Mouse (Mus musculus): Measurements from ENCODE around the gene Procr. TPM values are rescaled to one million over a fixed set of nuclear protein-coding genes. Genes with fewer than 3 reads are reported as not detected.

Procr gene
- total and polyA plus RNA-seq, 2 experiments: 0.46 to 0.73 TPM

GRCm38 (mm10) chr2:155779066-155779465 is 28.1 kb downstream of the Procr start:
- Histone ChIP-seq H3K4me3 (ENCODE audit: insufficient read depth, low read depth, low read length) (no peak overlapping the region), H3K4me1 (ENCODE audit: control insufficient read depth, insufficient read depth, low read length) (no peaks in the 10 kb centered on the region), H3K9ac (ENCODE audit: low read depth, low read length) (no peak overlapping the region), H3K36me3 (ENCODE audit: control insufficient read depth, insufficient read depth, low read length) (no peaks in the 10 kb centered on the region), H3K27ac (replicated peaks; ENCODE audit: insufficient read depth, low read depth, low read length) (no peak overlapping the region), H3K27me3 (ENCODE audit: control insufficient read depth, insufficient read depth, low read length) (peaks cover 3% of the 10 kb centered on the region; the same call in 1 of the 2 replicates), H3K79me2 (ENCODE audit: control insufficient read depth, insufficient read depth, low read length) (no peaks in the 10 kb centered on the region)
- WGBS: 18% methylated on average over 6 of the region's 7 CpGs
- DNase-seq (ENCODE audit: extremely low read depth, low read depth, low spot score): no peak
- TF ChIP-seq POLR2A (IDR thresholded peaks at IDR 0.05; ENCODE audit: extremely low read depth, insufficient read depth, low read length): no peak
- TF ChIP-seq CTCF (IDR thresholded peaks at IDR 0.05; ENCODE audit: low read depth, low read length): no peak

- Histone ChIP-seq H3K79me2 (ENCODE audit: control insufficient read depth, insufficient read depth, low read length) (no peaks in the 10 kb centered on the region), H3K4me1 (ENCODE audit: control insufficient read depth, insufficient read depth, low read length) (no peaks in the 10 kb centered on the region), H3K36me3 (ENCODE audit: control insufficient read depth, insufficient read depth, low read length) (no peaks in the 10 kb centered on the region), H3K9ac (ENCODE audit: low read depth, low read length) (no peak overlapping the region), H3K27ac (replicated peaks; ENCODE audit: insufficient read depth, low read depth, low read length) (no peak overlapping the region), H3K4me3 (ENCODE audit: insufficient read depth, low read depth, low read length) (no peak overlapping the region), H3K27me3 (ENCODE audit: control insufficient read depth, insufficient read depth, low read length) (no peaks in the 10 kb centered on the region)
- WGBS: 78% methylated on average over 3 of the region's 3 CpGs
- DNase-seq (ENCODE audit: extremely low read depth, low read depth, low spot score): no peak
- TF ChIP-seq CTCF (IDR thresholded peaks at IDR 0.05; ENCODE audit: low read depth, low read length) (no peak), POLR2A (IDR thresholded peaks at IDR 0.05; ENCODE audit: extremely low read depth, insufficient read depth, low read length) (no peak)
Measured at GRCm38 (mm10) chr2:155779506-155779905, 28.6 kb downstream of the Procr start.

GRCm38 (mm10) chr2:155784534-155784933 is 33.6 kb downstream of the Procr start:
- 75% methylated on average over 6 of the region's 6 CpGs for WGBS
- H3K4me3 ChIP-seq (ENCODE audit: insufficient read depth, low read depth, low read length): no peak overlapping the region
- H3K36me3 ChIP-seq (ENCODE audit: control insufficient read depth, insufficient read depth, low read length): no peaks in the 10 kb centered on the region
- H3K27me3 ChIP-seq (ENCODE audit: control insufficient read depth, insufficient read depth, low read length): 0 out of 2 replicates have a peak, but pooled peaks cover 2% of the 10 kb centered on the region
- no peak for TF ChIP-seq CTCF (IDR thresholded peaks at IDR 0.05; ENCODE audit: low read depth, low read length)
- TF ChIP-seq POLR2A (IDR thresholded peaks at IDR 0.05; ENCODE audit: extremely low read depth, insufficient read depth, low read length): no peak
- H3K79me2 ChIP-seq (ENCODE audit: control insufficient read depth, insufficient read depth, low read length): no peaks in the 10 kb centered on the region
- H3K4me1 ChIP-seq (ENCODE audit: control insufficient read depth, insufficient read depth, low read length): no peaks in the 10 kb centered on the region
- no peak for DNase-seq (ENCODE audit: extremely low read depth, low read depth, low spot score)
- no peak overlapping the region for H3K27ac ChIP-seq (replicated peaks; ENCODE audit: insufficient read depth, low read depth, low read length)
- no peak overlapping the region for H3K9ac ChIP-seq (ENCODE audit: low read depth, low read length)

DNA sequence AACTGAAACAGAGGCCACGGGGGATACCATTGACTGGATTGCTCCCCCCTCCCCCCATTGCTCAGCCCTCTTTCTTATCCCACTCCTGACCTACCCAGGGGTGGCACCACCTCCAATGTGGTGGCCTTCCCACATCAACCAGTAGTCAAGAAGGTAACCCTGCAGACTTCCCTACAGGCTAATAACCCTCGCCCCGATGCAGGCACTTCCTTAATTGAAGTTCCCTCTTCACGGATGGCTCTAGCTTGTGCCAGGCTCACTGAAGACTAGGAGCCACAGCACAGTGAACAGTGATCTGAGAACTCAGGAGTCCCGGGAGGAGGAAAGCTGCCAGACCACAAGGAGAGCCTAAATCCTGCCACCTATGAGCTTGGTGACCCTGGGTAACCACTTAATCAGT is 36.0 kb downstream of the Procr start:
- 65% methylated on average over 5 of the region's 5 CpGs for WGBS
- no peaks in the 10 kb centered on the region for H3K36me3 ChIP-seq (ENCODE audit: control insufficient read depth, insufficient read depth, low read length)
- H3K27ac ChIP-seq (replicated peaks; ENCODE audit: insufficient read depth, low read depth, low read length): no peak overlapping the region
- TF ChIP-seq POLR2A (IDR thresholded peaks at IDR 0.05; ENCODE audit: extremely low read depth, insufficient read depth, low read length): no peak
- no peak for TF ChIP-seq CTCF (IDR thresholded peaks at IDR 0.05; ENCODE audit: low read depth, low read length)
- no peaks in the 10 kb centered on the region for H3K4me1 ChIP-seq (ENCODE audit: control insufficient read depth, insufficient read depth, low read length)
- H3K4me3 ChIP-seq (ENCODE audit: insufficient read depth, low read depth, low read length): no peak overlapping the region
- no peaks in the 10 kb centered on the region for H3K79me2 ChIP-seq (ENCODE audit: control insufficient read depth, insufficient read depth, low read length)
- no peak for DNase-seq (ENCODE audit: extremely low read depth, low read depth, low spot score)
- H3K27me3 ChIP-seq (ENCODE audit: control insufficient read depth, insufficient read depth, low read length): 0 out of 2 replicates have a peak, but pooled peaks cover 2% of the 10 kb centered on the region
- no peak overlapping the region for H3K9ac ChIP-seq (ENCODE audit: low read depth, low read length)

DNA sequence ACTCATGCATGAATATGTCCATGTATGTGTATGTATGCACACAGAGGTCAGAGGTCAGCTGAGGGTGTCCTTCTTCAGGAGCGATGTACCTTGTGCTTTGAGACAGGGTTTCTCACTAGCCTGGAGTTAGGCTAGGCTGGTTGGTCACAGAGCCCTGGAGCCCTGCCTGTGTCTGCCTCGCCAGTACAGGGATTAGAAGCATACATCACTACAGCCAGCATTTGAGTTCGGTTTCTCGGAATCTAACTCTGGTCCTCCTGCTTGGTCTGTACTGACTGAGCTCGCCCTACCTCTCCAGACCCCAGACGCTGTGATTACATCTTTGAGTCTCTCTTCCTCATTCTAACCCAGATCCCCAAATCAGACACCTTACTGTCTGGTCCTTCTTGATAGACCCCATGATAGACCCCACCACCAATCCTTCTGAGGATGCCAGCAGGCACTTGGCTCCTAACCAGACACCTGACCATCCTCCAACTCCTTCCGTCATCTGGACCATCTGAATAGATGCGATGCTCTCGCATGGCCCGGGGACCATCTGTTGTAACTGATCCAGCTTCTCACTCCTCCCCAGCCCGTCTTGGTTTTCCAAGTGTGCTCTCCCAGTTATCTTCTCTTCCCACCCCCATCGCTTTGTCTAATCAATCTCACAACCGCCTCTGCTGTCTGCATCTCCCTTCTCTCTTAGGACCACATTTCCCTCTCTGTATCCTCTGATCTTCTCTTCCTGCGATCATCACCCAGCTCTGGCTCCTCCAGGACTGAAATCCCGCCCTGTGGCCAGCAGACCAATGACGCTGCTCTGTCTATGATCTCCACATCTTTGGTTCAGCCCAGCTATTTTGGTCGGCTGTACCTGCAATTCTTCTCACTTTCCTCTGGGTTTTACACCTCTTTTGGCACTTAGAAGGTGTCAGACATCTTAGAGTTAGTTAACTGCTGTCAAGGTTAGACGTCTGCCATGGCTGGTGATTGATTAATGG is 37.3 kb downstream of the Procr start:
- H3K9ac ChIP-seq (ENCODE audit: low read depth, low read length): no peak overlapping the region
- no peak for DNase-seq (ENCODE audit: extremely low read depth, low read depth, low spot score)
- 64% methylated on average over 18 of the region's 18 CpGs for WGBS
- no peaks in the 10 kb centered on the region for H3K4me1 ChIP-seq (ENCODE audit: control insufficient read depth, insufficient read depth, low read length)
- no peaks in the 10 kb centered on the region for H3K79me2 ChIP-seq (ENCODE audit: control insufficient read depth, insufficient read depth, low read length)
- H3K27me3 ChIP-seq (ENCODE audit: control insufficient read depth, insufficient read depth, low read length): 0 out of 2 replicates have a peak, but pooled peaks cover 2% of the 10 kb centered on the region
- no peak overlapping the region for H3K4me3 ChIP-seq (ENCODE audit: insufficient read depth, low read depth, low read length)
- no peak for TF ChIP-seq POLR2A (IDR thresholded peaks at IDR 0.05; ENCODE audit: extremely low read depth, insufficient read depth, low read length)
- no peak for TF ChIP-seq CTCF (IDR thresholded peaks at IDR 0.05; ENCODE audit: low read depth, low read length)
- no peak overlapping the region for H3K27ac ChIP-seq (replicated peaks; ENCODE audit: insufficient read depth, low read depth, low read length)
- no peaks in the 10 kb centered on the region for H3K36me3 ChIP-seq (ENCODE audit: control insufficient read depth, insufficient read depth, low read length)

DNA sequence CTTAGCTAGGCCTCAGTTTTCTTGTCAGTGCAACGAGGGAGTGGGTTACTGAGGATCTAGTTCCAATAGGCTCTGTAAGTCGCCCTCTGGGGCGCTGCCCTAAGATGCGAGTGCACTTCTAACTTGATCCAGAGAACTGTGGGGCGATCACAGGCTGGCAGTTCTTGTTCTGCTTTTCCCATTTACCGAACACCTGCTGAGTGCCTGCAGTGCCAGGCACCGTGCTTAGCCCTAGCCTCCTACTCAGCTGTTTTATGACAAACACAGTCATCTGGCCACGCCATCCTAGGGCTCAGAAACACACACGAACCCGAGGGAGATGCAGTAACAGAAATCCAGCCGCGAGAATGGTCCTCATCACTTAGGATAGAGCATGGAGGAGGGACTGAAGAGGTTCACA is 42.0 kb downstream of the Procr start:
- Histone ChIP-seq H3K27ac (replicated peaks; ENCODE audit: insufficient read depth, low read depth, low read length) (no peak overlapping the region), H3K79me2 (ENCODE audit: control insufficient read depth, insufficient read depth, low read length) (no peaks in the 10 kb centered on the region), H3K36me3 (ENCODE audit: control insufficient read depth, insufficient read depth, low read length) (no peaks in the 10 kb centered on the region), H3K4me3 (ENCODE audit: insufficient read depth, low read depth, low read length) (no peak overlapping the region), H3K27me3 (ENCODE audit: control insufficient read depth, insufficient read depth, low read length) (0 out of 2 replicates have a peak, but pooled peaks cover 2% of the 10 kb centered on the region), H3K4me1 (ENCODE audit: control insufficient read depth, insufficient read depth, low read length) (no peaks in the 10 kb centered on the region), H3K9ac (ENCODE audit: low read depth, low read length) (no peak overlapping the region)
- no peak for TF ChIP-seq CTCF (IDR thresholded peaks at IDR 0.05; ENCODE audit: low read depth, low read length)
- TF ChIP-seq POLR2A (IDR thresholded peaks at IDR 0.05; ENCODE audit: extremely low read depth, insufficient read depth, low read length): no peak
- WGBS: 53% methylated on average over 12 of the region's 12 CpGs
- no peak for DNase-seq (ENCODE audit: extremely low read depth, low read depth, low spot score)
